Mouse (Mus musculus) embryonic facial prominence, embryonic 12.5 days (tissue): ENCODE results near the gene Aplp2. TPM values are rescaled to one million over a fixed set of nuclear protein-coding genes. Genes with fewer than 3 reads are reported as not detected.

Experiments
- ATAC-seq: fragments of 200-750 bp; cut with Nextera tagmentation; 2 replicates; pipeline ENCODE4 v1.8.0; 2017; ENCODE audit not compliant: insufficient number of reproducible peaks, insufficient read depth, low FRiP score, low TSS enrichment
- H3K27ac ChIP-seq: fragments of 300-500 bp; sonication (generic); 2 replicates; pipeline ENCODE4 v1.5.1; 2016; ENCODE audit warnings: mild to moderate bottlenecking
- H3K27me3 ChIP-seq: fragments of 300-500 bp; sonication (generic); 2 replicates; pipeline ENCODE4 v1.6.1; 2016; ENCODE audit warnings: mild to moderate bottlenecking, moderate library complexity
- H3K36me3 ChIP-seq: fragments of 300-500 bp; sonication (generic); 2 replicates; pipeline ENCODE4 v1.6.1; 2016; ENCODE audit warnings: mild to moderate bottlenecking
- H3K4me1 ChIP-seq: fragments of 300-500 bp; sonication (generic); 2 replicates; pipeline ENCODE4 v1.6.1; 2016
- H3K4me2 ChIP-seq: fragments of 300-500 bp; sonication (generic); replicated peaks from 2 replicates; pipeline ENCODE4 v1.6.1; 2016; ENCODE audit warnings: mild to moderate bottlenecking, moderate library complexity
- H3K4me3 ChIP-seq: fragments of 300-500 bp; sonication (generic); 2 replicates; pipeline ENCODE4 v1.5.1; 2016; ENCODE audit warnings: mild to moderate bottlenecking
- H3K9ac ChIP-seq: fragments of 300-500 bp; sonication (generic); 2 replicates; pipeline ENCODE4 v1.6.1; 2016; ENCODE audit warnings: mild to moderate bottlenecking, moderate library complexity
- H3K9me3 ChIP-seq: fragments of 300-500 bp; sonication (generic); 2 replicates; pipeline ENCODE4 v1.6.1; 2016; ENCODE audit warnings: mild to moderate bottlenecking, moderate library complexity
- WGBS: fragments of 180-500 bp; shearing (Covaris S2); methylation state at CpG from one replicate; pipeline ENCODE4 v1.1.7; 2016; 5-methylcytosine and 5-hydroxymethylcytosine counted together
- polyA plus RNA-seq: library from polyadenylated mRNA; unstranded; fragments of >200 nt; fragmentation: Nextera tagmentation; extraction: Ambion mirVana; gene quantifications from 2 replicates; pipeline ENCODE4 v1.2.1, GENCODE M21; 2016

Aplp2 gene
- polyA plus RNA-seq, 1 experiment from 2014 or later, result 202 TPM

DNA sequence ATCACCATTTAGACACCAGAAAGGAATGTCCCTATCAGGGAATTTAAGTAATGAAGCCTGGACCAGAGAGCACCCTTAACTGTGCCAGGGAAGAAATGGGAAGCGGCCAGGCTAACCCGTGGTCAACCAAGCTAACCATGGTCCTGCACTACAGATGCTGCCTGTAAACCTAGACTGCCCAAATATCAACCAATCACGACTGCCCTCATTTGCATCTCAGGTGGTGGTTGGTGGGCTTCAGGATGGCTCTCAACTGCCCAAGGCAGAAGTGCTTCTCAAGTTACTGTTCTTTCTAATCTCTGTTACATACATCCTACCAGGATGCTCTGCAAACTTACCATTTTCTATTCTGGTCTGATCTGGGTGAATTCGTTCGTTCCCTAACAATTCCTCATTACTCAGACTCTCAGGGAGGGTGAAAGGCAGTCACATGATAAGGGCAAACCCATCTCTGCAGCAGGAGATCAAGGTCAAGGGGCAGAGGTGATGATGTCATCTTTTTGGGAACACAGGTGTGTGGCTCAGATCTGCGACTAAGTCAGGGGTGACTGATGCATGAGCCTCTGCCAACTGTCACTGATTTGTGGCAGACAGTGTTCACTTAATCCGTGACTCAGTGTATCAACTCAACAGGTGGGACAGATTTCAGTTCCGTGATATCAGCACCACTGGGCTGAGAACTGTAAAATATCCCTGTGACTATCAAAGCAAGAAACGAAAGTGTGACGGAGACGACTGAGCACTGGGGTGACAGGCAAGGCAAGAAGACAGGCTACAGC lies 92.9 kb downstream of the Aplp2 start:
- H3K9me3 ChIP-seq, result no peaks in the 10 kb centered on the region
- no peak overlapping the region for H3K9ac ChIP-seq
- WGBS, result 31% methylated on average over 11 of the region's 11 CpGs
- no peak overlapping the region for H3K4me3 ChIP-seq
- H3K27me3 ChIP-seq, result no peaks in the 10 kb centered on the region
- no peaks in the 10 kb centered on the region for H3K36me3 ChIP-seq
- no peak overlapping the region for H3K4me2 ChIP-seq
- H3K27ac ChIP-seq, result 0 out of 2 replicates have a peak overlapping the region, but pooled peaks have one; percentile 56
- peak; percentile 95 for ATAC-seq
- H3K4me1 ChIP-seq, result peaks cover 10% of the 10 kb centered on the region

DNA sequence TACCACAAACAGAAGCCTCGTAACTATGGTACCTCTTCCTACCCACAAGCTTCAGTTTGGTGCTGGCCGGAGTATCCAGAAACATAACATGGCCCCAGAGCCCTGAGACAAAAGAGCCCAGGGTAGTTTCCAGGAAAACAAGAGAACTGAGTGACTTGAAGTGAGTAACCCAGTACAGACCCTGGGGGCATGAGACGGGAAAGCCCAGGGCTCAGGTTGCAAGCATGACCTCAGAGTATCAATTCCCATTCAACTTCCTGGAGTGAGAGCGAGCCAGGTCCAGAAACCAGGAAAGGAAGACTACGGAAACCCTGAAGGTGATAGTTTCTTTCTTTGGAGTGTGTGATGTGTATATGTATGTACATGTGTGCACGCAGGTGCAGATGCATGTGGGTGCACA lies 94.1 kb downstream of the Aplp2 start:
- H3K27me3 ChIP-seq, result no peaks in the 10 kb centered on the region
- no peak overlapping the region for H3K9ac ChIP-seq
- H3K27ac ChIP-seq, result no peak overlapping the region
- WGBS, result 54% methylated on average over 6 of the region's 6 CpGs
- no peak overlapping the region for H3K4me3 ChIP-seq
- no peak overlapping the region for H3K4me2 ChIP-seq
- H3K9me3 ChIP-seq, result no peaks in the 10 kb centered on the region
- H3K36me3 ChIP-seq, result no peaks in the 10 kb centered on the region
- no peak for ATAC-seq
- H3K4me1 ChIP-seq, result peaks cover 10% of the 10 kb centered on the region

DNA sequence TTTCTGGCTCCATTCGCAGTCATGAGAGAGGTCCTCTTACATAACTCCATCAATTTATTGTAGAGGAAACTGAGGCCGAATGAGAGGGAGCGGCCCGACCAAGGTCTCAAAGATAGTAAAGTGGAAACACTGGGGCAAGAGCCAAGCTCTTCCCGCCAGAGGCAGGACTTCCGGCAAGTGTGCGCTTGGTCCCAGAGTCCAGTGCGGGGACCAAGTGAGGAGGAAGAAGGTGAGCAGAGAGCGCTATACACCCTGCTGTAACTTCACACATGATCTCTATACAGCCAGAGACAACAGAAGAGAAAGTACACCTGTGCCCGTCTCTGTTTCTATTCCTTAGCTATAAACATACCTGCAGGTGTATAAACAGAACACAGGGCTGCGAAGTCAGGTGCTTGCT lies 94.5 kb downstream of the Aplp2 start:
- no peak overlapping the region for H3K4me3 ChIP-seq
- no peaks in the 10 kb centered on the region for H3K9me3 ChIP-seq
- no peaks in the 10 kb centered on the region for H3K36me3 ChIP-seq
- H3K4me2 ChIP-seq, result no peak overlapping the region
- H3K4me1 ChIP-seq, result peaks cover 10% of the 10 kb centered on the region
- H3K27ac ChIP-seq, result no peak overlapping the region
- no peak for ATAC-seq
- H3K27me3 ChIP-seq, result no peaks in the 10 kb centered on the region
- 92% methylated on average over 11 of the region's 11 CpGs for WGBS
- H3K9ac ChIP-seq, result no peak overlapping the region

DNA sequence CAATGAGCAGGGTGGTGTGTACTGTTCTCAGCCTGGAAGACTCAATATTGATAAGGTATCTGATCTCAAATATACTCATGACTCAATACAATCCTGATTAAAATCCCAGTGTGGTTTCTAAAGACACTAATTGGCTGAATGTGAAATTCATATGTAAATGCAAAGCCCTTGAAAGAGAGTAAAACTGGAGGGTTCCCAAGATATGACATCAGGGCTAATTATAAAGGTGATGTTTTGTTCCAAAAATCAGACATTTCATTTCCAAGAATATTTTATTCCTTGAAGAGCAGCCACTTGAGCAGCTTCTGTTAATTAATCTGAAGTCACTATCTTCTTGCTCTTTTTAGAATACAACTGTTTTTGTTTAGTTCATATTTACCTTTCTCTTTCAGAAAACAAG lies 96.0 kb downstream of the Aplp2 start:
- ATAC-seq, result no peak
- Histone ChIP-seq H3K27me3 (no peaks in the 10 kb centered on the region), H3K9ac (no peak overlapping the region), H3K9me3 (no peaks in the 10 kb centered on the region), H3K4me3 (no peak overlapping the region), H3K4me2 (no peak overlapping the region), H3K36me3 (no peaks in the 10 kb centered on the region), H3K27ac (no peak overlapping the region), H3K4me1 (peaks cover 10% of the 10 kb centered on the region; the same call in 1 of the 2 replicates)

DNA sequence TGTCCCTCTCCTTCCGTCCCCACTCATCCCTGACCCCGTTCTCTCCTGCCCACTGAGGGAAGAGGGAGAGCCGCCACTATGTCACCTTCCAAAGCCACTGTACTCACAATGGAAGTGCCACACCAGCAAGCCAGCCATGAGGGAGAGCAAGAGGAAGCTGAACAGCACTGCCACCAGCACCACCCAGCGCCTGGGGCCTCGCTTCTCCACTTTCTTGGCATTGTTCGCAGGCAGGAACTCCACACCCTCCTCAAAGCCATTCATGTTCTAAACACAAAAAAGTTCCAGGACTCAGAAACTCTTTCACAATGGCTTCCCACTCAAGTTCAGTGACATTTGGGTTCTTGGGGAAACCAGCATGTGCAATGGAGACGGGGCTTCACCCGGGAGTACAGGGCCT lies 103.2 kb downstream of the Aplp2 start:
- no peak for ATAC-seq
- H3K4me2 ChIP-seq, result no peak overlapping the region
- 85% methylated on average over 8 of the region's 8 CpGs for WGBS

More for the DNA sequence above, 103.2 kb downstream of the Aplp2 start:
- Histone ChIP-seq H3K27ac (no peak overlapping the region), H3K36me3 (no peaks in the 10 kb centered on the region), H3K4me3 (no peak overlapping the region), H3K4me1 (no peaks in the 10 kb centered on the region), H3K27me3 (no peaks in the 10 kb centered on the region), H3K9me3 (no peaks in the 10 kb centered on the region), H3K9ac (no peak overlapping the region)

Other genes with a start within 250 kb of the Aplp2 start
- gene Zbtb44, start 181.2 kb downstream of the Aplp2 start, polyA plus RNA-seq, result 7.7 and 9.7 TPM in 2 replicates
- gene St14, start 80.0 kb downstream of the Aplp2 start, polyA plus RNA-seq, result 12.5 and 13.0 TPM in 2 replicates
- 6.7 and 7.8 TPM in 2 replicates for gene Prdm10, start 68.7 kb upstream of the Aplp2 start, polyA plus RNA-seq
- 25.8 and 28.0 TPM in 2 replicates for gene Nfrkb, start 174.4 kb upstream of the Aplp2 start, polyA plus RNA-seq